Mouse (Mus musculus) left cerebral cortex, postnatal 4 days (tissue): ENCODE measurements around the gene Ropn1l. TPM values are rescaled to one million over a fixed set of nuclear protein-coding genes. Genes with fewer than 3 reads are reported as not detected.

Experiments
- DNase-seq: peaks from one replicate; pipeline ENCODE4 v3.0.0-alpha.2; 2022
- intact Hi-C: fragments of 180-260 bp; cut with DNase I; formaldehyde crosslinking; loops from one replicate; pipeline ENCODE4 v1.15.1; 2025
- total RNA-seq, 2 experiments: library from RNA; stranded (reverse); gene quantifications; 2 replicates each; pipeline ENCODE4 v1.2.3; 2021

The Ropn1l gene
- total RNA-seq, result 1 to 10 TPM in 1 of 2 experiments, under 1 TPM in 1; 0.77 to 1.1 TPM

- peak; percentile 93 for DNase-seq
These were observed at the start of gene Ropn1l for GRCm38 (mm10) chr15:31453098-31453916. TSS of gene Ropn1l (minus strand) at chr15:31453737.

GRCm38 (mm10) chr15:31502996-31503395 is 49.5 kb upstream of the Ropn1l start:
- DNase-seq, result no peak

More at GRCm38 (mm10) chr15:31453098-31453916, at the start of gene Ropn1l:
- intact Hi-C loops, result no loop called here

GRCm38 (mm10) chr15:31502313-31502712 is 48.8 kb upstream of the Ropn1l start:
- intact Hi-C loops, result no loop called here
- no peak for DNase-seq

More at GRCm38 (mm10) chr15:31502996-31503395, 49.5 kb upstream of the Ropn1l start:
- intact Hi-C loops, result no loop called here

GRCm38 (mm10) chr15:31494803-31495202 is 41.3 kb upstream of the Ropn1l start:
- DNase-seq, result no peak
- intact Hi-C loops, result loop anchor here (10.0 kb wide), 1 partner anchor 100 kb away; no protein-coding TSS in a partner anchor

GRCm38 (mm10) chr15:31494310-31494709 is 40.8 kb upstream of the Ropn1l start:
- intact Hi-C loops, result loop anchor here (10.0 kb wide), 1 partner anchor 100 kb away; no protein-coding TSS in a partner anchor
- no peak for DNase-seq

GRCm38 (mm10) chr15:31487407-31487806 is 33.9 kb upstream of the Ropn1l start:
- intact Hi-C loops, result no loop called here
- DNase-seq, result no peak

GRCm38 (mm10) chr15:31476678-31477077 is 23.1 kb upstream of the Ropn1l start:
- DNase-seq, result no peak
- intact Hi-C loops, result no loop called here

GRCm38 (mm10) chr15:31472645-31473574 is 19.4 kb upstream of the Ropn1l start:
- DNase-seq, result no peak

GRCm38 (mm10) chr15:31471529-31471928 is 18.0 kb upstream of the Ropn1l start:
- DNase-seq, result no peak
- intact Hi-C loops, result no loop called here

More at GRCm38 (mm10) chr15:31472645-31473574, 19.4 kb upstream of the Ropn1l start:
- intact Hi-C loops, result no loop called here

- DNase-seq, result no peak
- intact Hi-C loops, result loop anchor here (5.0 kb wide), 1 partner anchor 118 kb away; no protein-coding TSS in a partner anchor
These were observed 16.0 kb upstream of the Ropn1l start for GRCm38 (mm10) chr15:31469497-31469896.

- DNase-seq, result no peak
- intact Hi-C loops, result loop anchor here (5.0 kb wide), 1 partner anchor 118 kb away; no protein-coding TSS in a partner anchor
These were observed 15.3 kb upstream of the Ropn1l start for GRCm38 (mm10) chr15:31468806-31469205.

- DNase-seq, result no peak
- intact Hi-C loops, result loop anchor here (5.0 kb wide), 1 partner anchor 121 kb away; no protein-coding TSS in a partner anchor
These were observed 13.2 kb upstream of the Ropn1l start for GRCm38 (mm10) chr15:31466749-31467148.

- intact Hi-C loops, result loop anchor here (5.0 kb wide), 1 partner anchor 121 kb away; no protein-coding TSS in a partner anchor
- DNase-seq, result no peak
These were observed 12.8 kb upstream of the Ropn1l start for GRCm38 (mm10) chr15:31466295-31466694.

GRCm38 (mm10) chr15:31465806-31466205 is 12.3 kb upstream of the Ropn1l start:
- intact Hi-C loops, result loop anchor here (5.0 kb wide), 1 partner anchor 121 kb away; no protein-coding TSS in a partner anchor

GRCm38 (mm10) chr15:31460571-31460970 is 7.0 kb upstream of the Ropn1l start:
- no peak for DNase-seq
- intact Hi-C loops, result no loop called here

More at GRCm38 (mm10) chr15:31465806-31466205, 12.3 kb upstream of the Ropn1l start:
- DNase-seq, result no peak

GRCm38 (mm10) chr15:31458081-31458480 is 4.5 kb upstream of the Ropn1l start:
- intact Hi-C loops, result no loop called here
- DNase-seq, result no peak

GRCm38 (mm10) chr15:31456381-31456780 is 2.8 kb upstream of the Ropn1l start:
- DNase-seq, result no peak
- intact Hi-C loops, result no loop called here

- no peak for DNase-seq
- intact Hi-C loops, result no loop called here
These were observed 1.3 kb upstream of the Ropn1l start for GRCm38 (mm10) chr15:31454861-31455295.

GRCm38 (mm10) chr15:31454096-31454860 is 741 bp upstream of the Ropn1l start:
- intact Hi-C loops, result no loop called here
- DNase-seq, result no peak
